ENCODE assay signal across 20 mouse cellular contexts in genomic region chr7:76810003-76810402, GRCm38 (mm10).
A peak's percentile ranks its signal among the peaks of the same experiment; 100 is the strongest.
DNase-seq lines count a peak whose midpoint lies in the region; ATAC-seq and TF ChIP-seq lines count a peak whose summit lies in the region.
"Had no signal": no experiment of that assay in that cellular context is flagged by ENCODE, and none has a peak within 500 bp of the region (broad histone marks: within the 10 kb centered on the region; RNA-seq: fewer than 3 reads in every experiment).

No protein-coding gene starts in this region.

- 51% methylated on average over 3 of the region's 3 CpGs for WGBS in embryonic facial prominence, embryonic 14.5 days
- WGBS in embryonic facial prominence, embryonic 10.5 days = 64% methylated on average over 3 of the region's 3 CpGs
- WGBS in kidney, embryonic 15.5 days = 22% methylated on average over 3 of the region's 3 CpGs
- 10% methylated on average over 3 of the region's 3 CpGs for WGBS in kidney, postnatal 0 days
- WGBS in limb, embryonic 14.5 days = 26% methylated on average over 3 of the region's 3 CpGs

- no peak overlapping the region for H3K4me2 ChIP-seq in embryonic facial prominence, embryonic 14.5 days (ENCODE audit: low read depth, low read length)
- H3K4me2 ChIP-seq in kidney, embryonic 15.5 days = no peak overlapping the region
- H3K4me2 ChIP-seq in kidney, postnatal 0 days (ENCODE audit: low read length) = no peak overlapping the region
- no peak overlapping the region for H3K4me2 ChIP-seq in limb, embryonic 14.5 days (replicated peaks; ENCODE audit: low read depth, low read length, severe bottlenecking)
- H3K4me2 ChIP-seq: embryonic facial prominence, embryonic 13.5 days; forebrain, embryonic 13.5 days; forebrain, embryonic 15.5 days had no signal

- H3K9ac ChIP-seq in embryonic facial prominence, embryonic 14.5 days (ENCODE audit: low read depth, low read length) = no peak overlapping the region
- H3K9ac ChIP-seq in kidney, embryonic 15.5 days = no peak overlapping the region
- no peak overlapping the region for H3K9ac ChIP-seq in kidney, postnatal 0 days (ENCODE audit: low read depth, low read length)
- H3K9ac ChIP-seq in limb, embryonic 14.5 days (ENCODE audit: low read depth, low read length, severe bottlenecking) = no peak overlapping the region
- H3K9ac ChIP-seq: embryonic facial prominence, embryonic 13.5 days; forebrain, embryonic 13.5 days; forebrain, embryonic 15.5 days; forebrain, postnatal 0 days had no signal

- peak; percentile 22 for DNase-seq in embryonic facial prominence, embryonic 14.5 days (ENCODE audit: low spot score)
- DNase-seq in embryonic facial prominence, embryonic 10.5 days (ENCODE audit: low spot score) = no peak
- DNase-seq in kidney, postnatal 4 days = no peak
- peak; percentile 17 for DNase-seq in kidney, postnatal 0 days (ENCODE audit: low spot score)
- DNase-seq in kidney, postnatal 14 days = no peak
- no peak for DNase-seq in limb, embryonic 14.5 days (ENCODE audit: low spot score)
- no peak for DNase-seq in cerebellum, postnatal 10 days
- DNase-seq: adrenal gland, adult 2 months; adrenal gland, postnatal 10 days; adrenal gland, postnatal 25 days; cerebellum, adult 11 months; cerebellum, adult 18-20 months; cerebellum, adult 8-10 months; cerebellum, adult 9-11 months; cerebellum, postnatal 25 days; forebrain, postnatal 0 days had no signal

- H3K4me3 ChIP-seq in embryonic facial prominence, embryonic 14.5 days (ENCODE audit: low read depth, low read length) = no peak overlapping the region
- no peak overlapping the region for H3K4me3 ChIP-seq in embryonic facial prominence, embryonic 10.5 days
- H3K4me3 ChIP-seq in kidney, embryonic 15.5 days (replicated peaks) = no peak overlapping the region
- H3K4me3 ChIP-seq in kidney, postnatal 0 days (replicated peaks; ENCODE audit: low read depth, low read length) = no peak overlapping the region
- H3K4me3 ChIP-seq in limb, embryonic 14.5 days (replicated peaks; ENCODE audit: low read length) = no peak overlapping the region
- H3K4me3 ChIP-seq: embryonic facial prominence, embryonic 13.5 days; forebrain, embryonic 13.5 days; forebrain, embryonic 15.5 days had no signal

- no peak for TF ChIP-seq CTCF in kidney, postnatal 0 days (IDR thresholded peaks at IDR 0.05; ENCODE audit: low read depth)

- ATAC-seq in embryonic facial prominence, embryonic 14.5 days (ENCODE audit: low read depth) = no peak
- peak; percentile 73 for ATAC-seq in kidney, embryonic 15.5 days (replicated peaks; ENCODE audit: low FRiP score)
- no peak for ATAC-seq in kidney, postnatal 0 days (replicated peaks; ENCODE audit: low FRiP score, low read depth)
- ATAC-seq in limb, embryonic 14.5 days (ENCODE audit: low FRiP score, low read depth) = peak; percentile 30; the same call in 1 of the 2 replicates
- ATAC-seq: forebrain, embryonic 13.5 days; forebrain, embryonic 15.5 days; forebrain, postnatal 0 days had no signal

- no peak for TF ChIP-seq POLR2A in limb, embryonic 14.5 days (IDR thresholded peaks at IDR 0.05; ENCODE audit: borderline replicate concordance, extremely low read depth, insufficient read depth, insufficient read length)

- no peaks in the 10 kb centered on the region for H3K4me1 ChIP-seq in embryonic facial prominence, embryonic 14.5 days (ENCODE audit: control insufficient read depth, insufficient read depth, low read length)
- no peaks in the 10 kb centered on the region for H3K4me1 ChIP-seq in embryonic facial prominence, embryonic 10.5 days
- no peaks in the 10 kb centered on the region for H3K4me1 ChIP-seq in kidney, embryonic 15.5 days
- no peaks in the 10 kb centered on the region for H3K4me1 ChIP-seq in kidney, postnatal 0 days (replicated peaks; ENCODE audit: insufficient read depth, low read length)
- no peaks in the 10 kb centered on the region for H3K4me1 ChIP-seq in limb, embryonic 14.5 days (ENCODE audit: control insufficient read depth, insufficient read depth, low read length)
- H3K4me1 ChIP-seq: embryonic facial prominence, embryonic 13.5 days; forebrain, embryonic 13.5 days; forebrain, embryonic 15.5 days had no signal

- no peaks in the 10 kb centered on the region for H3K9me3 ChIP-seq in embryonic facial prominence, embryonic 14.5 days (ENCODE audit: control insufficient read depth, low read length)
- no peaks in the 10 kb centered on the region for H3K9me3 ChIP-seq in embryonic facial prominence, embryonic 10.5 days
- no peaks in the 10 kb centered on the region for H3K9me3 ChIP-seq in kidney, embryonic 15.5 days (replicated peaks)
- no peaks in the 10 kb centered on the region for H3K9me3 ChIP-seq in kidney, postnatal 0 days (replicated peaks; ENCODE audit: low read length)
- H3K9me3 ChIP-seq in limb, embryonic 14.5 days (ENCODE audit: control insufficient read depth, low read length) = no peaks in the 10 kb centered on the region
- H3K9me3 ChIP-seq: embryonic facial prominence, embryonic 13.5 days; forebrain, embryonic 13.5 days; forebrain, embryonic 15.5 days had no signal

- H3K27ac ChIP-seq in embryonic facial prominence, embryonic 14.5 days (replicated peaks; ENCODE audit: low read depth, low read length) = no peak overlapping the region
- no peak overlapping the region for H3K27ac ChIP-seq in embryonic facial prominence, embryonic 10.5 days (replicated peaks)
- no peak overlapping the region for H3K27ac ChIP-seq in kidney, embryonic 15.5 days
- H3K27ac ChIP-seq in kidney, postnatal 0 days = no peak overlapping the region
- no peak overlapping the region for H3K27ac ChIP-seq in limb, embryonic 14.5 days (replicated peaks; ENCODE audit: low read depth, low read length)
- H3K27ac ChIP-seq: embryonic facial prominence, embryonic 13.5 days; forebrain, embryonic 13.5 days; forebrain, embryonic 15.5 days had no signal

- H3K36me3 ChIP-seq in embryonic facial prominence, embryonic 14.5 days (ENCODE audit: control insufficient read depth, insufficient read depth, low read length) = no peaks in the 10 kb centered on the region
- no peaks in the 10 kb centered on the region for H3K36me3 ChIP-seq in embryonic facial prominence, embryonic 10.5 days (replicated peaks)
- H3K36me3 ChIP-seq in kidney, embryonic 15.5 days = no peaks in the 10 kb centered on the region
- H3K36me3 ChIP-seq in kidney, postnatal 0 days (ENCODE audit: insufficient read depth, low read length) = no peaks in the 10 kb centered on the region
- no peaks in the 10 kb centered on the region for H3K36me3 ChIP-seq in limb, embryonic 14.5 days (ENCODE audit: control insufficient read depth, insufficient read depth, low read length)
- H3K36me3 ChIP-seq: embryonic facial prominence, embryonic 13.5 days; forebrain, embryonic 15.5 days had no signal

- H3K27me3 ChIP-seq in embryonic facial prominence, embryonic 14.5 days (replicated peaks; ENCODE audit: control insufficient read depth, insufficient read depth, low read length) = no peaks in the 10 kb centered on the region
- no peaks in the 10 kb centered on the region for H3K27me3 ChIP-seq in embryonic facial prominence, embryonic 10.5 days (replicated peaks; ENCODE audit: low read depth, poor library complexity, severe bottlenecking)
- H3K27me3 ChIP-seq in kidney, embryonic 15.5 days = no peaks in the 10 kb centered on the region
- no peaks in the 10 kb centered on the region for H3K27me3 ChIP-seq in kidney, postnatal 0 days (ENCODE audit: insufficient read depth, low read length)
- no peaks in the 10 kb centered on the region for H3K27me3 ChIP-seq in limb, embryonic 14.5 days (ENCODE audit: control insufficient read depth, insufficient read depth, low read length)
- H3K27me3 ChIP-seq: embryonic facial prominence, embryonic 13.5 days; forebrain, embryonic 13.5 days; forebrain, embryonic 15.5 days had no signal

Comparison
In these comparisons a context has a peak if more than half of its experiments do, and no peak if none do; other contexts are left out.
1. ATAC-seq: peak in kidney, embryonic 15.5 days (single experiment) and limb, embryonic 14.5 days (single experiment); none in embryonic facial prominence, embryonic 14.5 days (single experiment) and kidney, postnatal 0 days (single experiment).
2. DNase-seq: peak in embryonic facial prominence, embryonic 14.5 days (single experiment) and kidney, postnatal 0 days (single experiment); none in embryonic facial prominence, embryonic 10.5 days (single experiment), kidney, postnatal 4 days (0 of 2), kidney, postnatal 14 days (single experiment), limb, embryonic 14.5 days (single experiment) and cerebellum, postnatal 10 days (0 of 2).